Mouse (Mus musculus) embryo, embryonic 9.5 days (tissue): ENCODE measurements around the gene Tulp4.
"Not testable (repeated sequence)": the region's sequence is repeated elsewhere in the genome, so short reads cannot be mapped to it uniquely, and the experiment has no call there.

ENCODE experiments used
- DNase-seq: peaks from one replicate; pipeline ENCODE4 v3.0.0-alpha.2; 2017; ENCODE audit errors: extremely low spot score

Gene Tulp4

DNA sequence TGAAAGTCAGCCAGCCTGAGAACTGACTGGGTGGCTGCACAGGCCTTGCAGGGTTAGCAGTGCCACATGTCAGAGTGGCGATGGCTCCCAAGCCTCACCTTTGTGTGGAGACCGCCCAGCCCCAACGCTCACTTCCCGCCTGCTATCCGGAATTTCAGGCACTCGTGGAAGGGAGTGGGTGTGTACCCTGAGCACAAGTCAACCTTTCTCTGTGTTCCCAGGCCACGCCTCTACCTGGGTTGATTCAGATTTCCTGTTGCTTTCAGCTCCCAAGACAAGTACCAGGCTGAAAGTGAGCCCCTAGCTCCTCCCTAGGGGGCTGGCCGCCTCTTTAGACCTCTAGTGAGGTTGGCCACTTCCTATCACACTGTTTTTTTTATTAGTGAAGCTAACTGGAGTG is 173.0 kb downstream of the Tulp4 start:
- DNase-seq, result not testable (repeated sequence)

DNA sequence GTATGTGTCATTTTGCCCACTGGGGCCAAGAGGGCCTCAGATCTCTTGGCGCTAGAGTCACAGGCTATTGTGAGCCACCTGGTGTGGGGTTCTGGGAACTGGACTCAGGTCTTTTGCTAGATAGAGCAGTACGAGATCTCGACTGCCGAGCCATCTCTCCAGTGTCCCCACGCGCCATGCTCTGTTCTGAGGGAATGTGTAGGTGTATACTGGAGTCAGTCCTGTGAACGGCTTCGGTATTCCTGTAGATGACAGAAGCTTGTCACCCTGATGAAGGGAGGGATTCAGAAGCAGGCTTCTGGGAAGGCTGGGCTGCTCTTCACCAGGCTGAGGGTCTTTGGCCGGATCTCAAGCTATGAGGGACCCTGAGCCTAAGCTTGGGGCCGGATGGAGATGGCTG is 173.5 kb downstream of the Tulp4 start:
- DNase-seq, result not testable (repeated sequence)

DNA sequence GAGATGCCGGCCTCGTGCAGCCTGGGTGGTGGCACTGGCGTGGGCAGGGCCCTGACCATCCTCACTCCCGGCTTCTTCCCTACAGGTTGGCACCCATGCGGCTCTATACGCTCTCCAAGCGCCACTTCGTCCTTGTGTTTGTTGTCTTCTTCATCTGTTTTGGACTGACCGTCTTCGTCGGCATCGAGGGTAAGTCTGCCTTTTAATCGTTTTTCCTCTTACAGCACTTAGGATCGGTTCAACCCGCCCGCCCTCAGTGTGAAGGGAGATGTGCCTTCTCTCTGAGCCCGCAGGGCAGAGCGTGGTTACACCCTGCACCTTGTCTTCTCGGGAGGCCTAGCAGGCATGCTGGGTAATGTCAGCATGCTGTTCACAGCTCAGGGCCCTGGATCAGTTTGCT is 174.3 kb downstream of the Tulp4 start:
- not testable (repeated sequence) for DNase-seq

DNA sequence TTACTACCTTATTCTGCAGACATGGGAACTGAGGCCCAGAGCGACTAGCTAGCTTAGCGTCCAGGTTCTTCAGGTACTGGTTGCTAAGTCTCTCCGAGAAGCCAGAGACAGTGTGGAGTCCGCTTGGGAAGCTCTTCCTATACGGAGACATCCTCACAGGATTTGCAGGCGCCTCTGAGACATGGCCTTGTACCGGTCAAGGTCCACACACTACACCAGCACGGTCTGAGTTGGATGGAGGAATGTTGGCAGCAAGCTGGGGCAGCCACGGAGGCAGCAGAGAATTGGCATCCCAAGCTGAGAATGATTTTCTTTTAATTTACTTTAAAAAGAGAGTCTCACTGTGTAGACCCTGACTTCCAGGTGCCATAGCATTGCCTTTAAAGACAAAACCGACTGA is 176.9 kb downstream of the Tulp4 start:
- DNase-seq, result not testable (repeated sequence)

DNA sequence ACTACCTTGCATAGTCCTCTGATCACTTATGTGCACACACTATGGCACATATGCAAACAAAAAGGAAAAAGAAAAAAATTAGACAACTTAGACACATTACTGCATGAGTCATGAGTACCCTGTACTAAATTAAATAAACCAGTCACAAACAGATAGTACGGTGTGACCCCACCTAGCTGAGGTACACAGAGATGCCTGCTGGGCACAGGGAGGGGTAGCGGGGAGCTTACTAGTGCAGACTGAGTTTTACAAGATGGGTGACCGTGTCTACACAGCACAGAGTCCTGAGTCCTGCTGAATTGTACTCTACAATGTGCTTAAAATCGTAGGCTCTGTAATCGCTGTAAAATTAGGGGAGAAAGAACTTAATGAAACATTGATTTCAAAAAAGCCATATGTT is 179.9 kb downstream of the Tulp4 start:
- not testable (repeated sequence) for DNase-seq

DNA sequence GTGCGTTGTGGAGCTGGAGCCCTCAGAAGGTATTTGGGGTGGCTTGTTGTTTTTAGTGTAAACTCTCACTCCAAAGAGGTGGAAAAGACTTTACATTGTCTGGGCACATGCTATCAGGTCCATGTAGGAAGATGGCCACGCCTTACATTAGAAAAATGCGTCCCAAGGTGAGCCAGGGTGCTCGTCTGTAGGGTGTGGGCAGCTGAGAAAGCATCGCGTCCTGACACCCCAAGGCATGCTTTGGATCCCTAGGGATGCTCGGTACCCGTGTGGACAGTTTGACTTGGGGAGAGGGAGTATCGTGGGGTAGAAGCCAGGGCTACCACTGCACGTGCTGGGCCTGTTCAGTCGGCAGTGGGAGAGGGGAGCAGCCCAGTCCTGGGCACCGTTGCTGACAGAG is 182.8 kb downstream of the Tulp4 start:
- DNase-seq, result not testable (repeated sequence)

DNA sequence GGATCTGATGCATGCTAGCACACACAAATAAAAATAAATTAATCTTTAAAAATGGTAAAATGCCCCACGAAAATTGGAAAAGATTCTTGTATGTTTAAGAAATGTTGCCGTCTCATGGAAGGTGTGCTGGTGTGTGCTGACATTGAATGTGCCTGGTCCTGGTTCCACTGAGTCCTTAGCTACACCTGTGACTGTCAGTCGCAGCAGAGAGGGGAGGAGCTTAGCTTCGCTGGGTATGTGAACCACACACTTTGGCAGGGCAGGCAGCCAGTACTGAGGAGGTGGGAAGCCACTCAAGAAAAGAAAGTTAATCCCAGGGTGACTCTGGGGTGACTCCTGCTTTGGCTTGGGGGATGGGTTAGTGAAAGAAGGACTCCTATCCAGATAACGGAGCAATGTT is 187.6 kb downstream of the Tulp4 start:
- not testable (repeated sequence) for DNase-seq

DNA sequence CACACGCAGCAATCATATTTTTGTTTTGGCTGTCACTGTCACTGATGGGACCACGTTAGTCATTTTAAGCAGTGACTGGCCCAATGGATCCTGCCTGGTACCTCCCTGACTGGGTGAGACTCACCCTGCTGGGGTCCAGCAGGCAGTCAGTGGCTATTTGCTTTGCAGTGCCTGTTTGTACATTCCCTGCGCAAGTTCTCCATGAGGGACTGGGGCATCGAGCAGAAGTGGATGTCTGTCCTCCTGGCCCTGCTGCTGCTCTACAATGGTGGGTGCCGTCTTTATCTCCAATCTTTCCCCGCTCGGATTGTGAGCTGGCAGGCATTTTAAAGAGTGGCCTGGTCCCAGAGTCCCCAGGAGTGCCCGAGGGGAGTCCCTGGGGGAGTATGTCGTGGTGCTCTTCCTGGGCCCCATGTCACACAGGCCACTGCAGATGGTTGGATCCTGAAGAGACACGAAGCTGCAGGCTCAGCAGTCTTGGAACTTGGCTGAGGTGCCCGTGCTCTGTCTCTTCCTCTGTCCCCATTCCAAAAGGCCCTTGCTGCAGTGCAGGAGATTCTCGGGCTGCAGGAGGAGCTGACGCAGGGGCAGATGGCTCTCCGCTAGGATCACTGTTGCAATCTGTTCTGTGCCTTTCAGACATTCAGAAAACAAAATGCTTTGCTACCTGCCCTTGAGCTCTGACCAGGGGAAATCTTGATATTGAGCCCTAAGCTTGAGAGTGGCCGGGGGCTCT is 191.0 kb downstream of the Tulp4 start:
- DNase-seq, result not testable (repeated sequence)

DNA sequence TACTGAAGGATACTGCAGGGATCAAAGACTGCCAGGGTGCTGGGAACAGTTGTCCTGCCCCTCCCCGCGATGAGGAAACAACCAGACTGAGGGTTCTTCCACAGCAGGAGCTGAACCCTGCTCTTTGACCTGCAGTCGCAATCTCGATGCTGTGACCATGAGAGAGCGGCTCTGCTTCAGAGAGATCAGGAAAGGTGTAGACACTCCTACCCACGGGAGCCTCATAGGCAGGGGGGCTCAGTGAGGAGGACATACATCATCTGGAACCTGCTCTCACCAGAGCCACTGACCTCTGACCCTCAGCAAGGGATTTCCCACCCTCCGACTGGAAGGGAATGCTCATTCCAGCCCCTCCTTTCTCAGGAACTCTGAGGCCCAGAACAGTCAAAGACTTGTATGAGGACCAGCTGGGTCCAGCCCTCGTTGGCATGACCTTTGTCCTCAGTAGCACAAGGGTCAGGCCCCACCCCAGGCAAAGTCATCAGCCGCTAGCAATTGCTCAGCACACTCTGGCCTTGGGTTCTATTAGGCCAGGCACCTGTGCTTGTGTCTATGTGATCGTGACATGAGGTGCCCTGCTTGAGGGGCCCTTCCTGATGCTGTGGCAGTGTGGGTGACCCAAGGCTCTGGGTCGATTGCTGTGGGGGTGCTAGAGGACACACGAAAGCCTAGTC is 194.1 kb downstream of the Tulp4 start:
- DNase-seq, result not testable (repeated sequence)
